Mouse (Mus musculus): ENCODE data around the gene Tnfsf12.
"Not testable (repeated sequence)": the region's sequence is repeated elsewhere in the genome, so short reads cannot be mapped to it uniquely, and the experiment has no call there.

The Tnfsf12 gene

GRCm38 (mm10) chr11:69703814-69704612 is 8.4 kb upstream of the Tnfsf12 start:
- DNase-seq = no peak

GRCm38 (mm10) chr11:69703381-69703780 is 7.7 kb upstream of the Tnfsf12 start:
- DNase-seq = not testable (repeated sequence)

DNA sequence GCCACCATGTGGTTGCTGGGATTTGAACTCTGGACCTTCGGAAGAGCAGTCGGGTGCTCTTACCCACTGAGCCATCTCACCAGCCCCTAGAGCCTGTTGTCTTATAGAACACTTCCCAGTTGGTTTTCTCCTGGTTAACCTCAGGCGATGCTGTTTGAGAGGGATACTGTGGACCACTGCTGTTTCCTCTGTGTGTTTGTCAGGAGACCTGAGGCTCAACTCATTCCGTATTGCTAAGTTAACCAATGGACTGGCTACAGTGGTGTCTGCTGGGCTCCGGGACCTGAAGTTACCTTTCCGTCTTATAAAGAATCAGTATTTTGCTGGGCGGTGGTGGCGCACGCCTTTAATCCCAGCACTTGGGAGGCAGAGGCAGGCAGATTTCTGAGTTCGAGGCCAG is 7.2 kb upstream of the Tnfsf12 start:
- DNase-seq = not testable (repeated sequence)

- no peak for DNase-seq
These were observed 3.9 kb upstream of the Tnfsf12 start for GRCm38 (mm10) chr11:69699595-69699994.

DNA sequence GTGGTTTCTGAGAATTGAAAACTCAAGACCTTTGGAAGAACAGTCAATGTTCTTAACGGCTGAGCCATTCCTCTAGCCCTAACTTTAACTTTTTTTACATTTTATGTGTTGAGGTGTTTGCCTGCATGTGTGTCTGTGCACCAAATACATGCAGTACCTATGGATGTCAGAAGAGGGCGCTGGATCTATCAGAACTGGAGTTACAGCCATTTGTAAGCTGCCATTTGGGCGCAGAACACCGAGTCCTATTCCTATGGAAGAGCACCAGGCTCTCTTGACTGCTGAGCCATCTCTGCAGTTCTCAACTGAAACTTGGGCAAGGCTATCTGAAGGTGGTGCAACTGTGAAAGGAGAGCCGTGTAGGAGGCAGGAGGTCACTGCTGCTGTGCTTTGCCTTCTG is 2.9 kb upstream of the Tnfsf12 start:
- no peak for DNase-seq

DNA sequence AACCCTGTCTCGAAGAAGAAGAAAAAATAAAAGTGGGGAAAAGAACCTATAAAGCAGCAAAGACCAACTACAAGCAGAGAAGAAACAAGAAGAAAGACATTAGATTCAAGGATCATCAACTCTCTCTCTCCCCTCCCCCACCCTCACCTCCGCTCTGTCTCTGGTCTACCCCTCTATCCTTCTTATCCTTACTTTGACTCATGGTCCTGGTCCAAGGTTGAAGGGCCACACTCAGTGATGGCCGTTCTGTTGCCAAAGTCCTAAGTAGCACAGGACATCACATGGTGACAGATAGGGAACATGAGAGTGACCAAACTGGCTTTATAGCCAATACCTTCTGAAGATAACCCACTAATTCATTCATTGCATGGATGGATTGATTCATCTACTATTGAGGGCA is 1.7 kb upstream of the Tnfsf12 start:
- DNase-seq = no peak

DNA sequence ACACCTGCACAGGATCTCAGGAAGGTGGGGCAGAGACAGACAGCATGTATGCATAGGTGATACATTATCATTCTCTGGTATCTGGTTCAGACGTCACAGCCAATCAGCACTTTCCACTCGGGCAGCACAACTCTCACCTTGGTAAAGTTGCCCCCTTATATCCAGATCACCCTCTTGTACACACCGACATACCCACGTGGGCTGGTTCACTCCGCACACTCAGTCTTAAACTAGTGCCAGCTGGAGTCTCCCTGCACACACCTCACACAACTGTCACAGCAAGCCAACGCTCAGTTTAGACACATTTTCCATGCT is 646 bp downstream of the Tnfsf12 start:
- no peak for DNase-seq

DNA sequence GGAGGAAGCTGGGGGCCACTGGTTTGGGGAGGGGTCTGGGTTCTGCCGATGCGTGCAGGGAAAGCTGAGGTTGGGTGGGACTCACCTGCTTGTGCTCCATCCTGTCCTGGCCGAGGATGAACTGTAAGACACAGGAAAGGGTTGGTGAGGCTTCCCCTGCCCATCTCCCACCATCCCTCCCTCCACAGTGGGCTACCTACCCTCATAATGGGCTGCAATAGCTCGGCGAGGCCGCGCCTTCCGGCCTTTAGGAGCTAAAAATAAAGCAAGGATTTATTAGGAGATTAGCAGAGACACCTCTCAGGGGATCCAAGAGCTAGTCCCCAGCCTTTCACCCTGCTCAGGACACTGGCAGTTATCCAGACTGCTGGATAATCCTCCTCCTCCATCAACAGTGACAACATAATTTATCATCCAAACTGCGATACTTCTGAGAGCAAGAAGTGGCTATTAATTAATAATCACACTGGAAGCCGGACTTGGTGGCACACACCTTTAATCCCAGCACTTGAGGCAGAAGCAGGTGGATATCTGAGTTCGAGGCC is 2.2 kb downstream of the Tnfsf12 start:
- no peak for DNase-seq

GRCm38 (mm10) chr11:69692863-69693262 is 2.8 kb downstream of the Tnfsf12 start:
- no peak for DNase-seq

DNA sequence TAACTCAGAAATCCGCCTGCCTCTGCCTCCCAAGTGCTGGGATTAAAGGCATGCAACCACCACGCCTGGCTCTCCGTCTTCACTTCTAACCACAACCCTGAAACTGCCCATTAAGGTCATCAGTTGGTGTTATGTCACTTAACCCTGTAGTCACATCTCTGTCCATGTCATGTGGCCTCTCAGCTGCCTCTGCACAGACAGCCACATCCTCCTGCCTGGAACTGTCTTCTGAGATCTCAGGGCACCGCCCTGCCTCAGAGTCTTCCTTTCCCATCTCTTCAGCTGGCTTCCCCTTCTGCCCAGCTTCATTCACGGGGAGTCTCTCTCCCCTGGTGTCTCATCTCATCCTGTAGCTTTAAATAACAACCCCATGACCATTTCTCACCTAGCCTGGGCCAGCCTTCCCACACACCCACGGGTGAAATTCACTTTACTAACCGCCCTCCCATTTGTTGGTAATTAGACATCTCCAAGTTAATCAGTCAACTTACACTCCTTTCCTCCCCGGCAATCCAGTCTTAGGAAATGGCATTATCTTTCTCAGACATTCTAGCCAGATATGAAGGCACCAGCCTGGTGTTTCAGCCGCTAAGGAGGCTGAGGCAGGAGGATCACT is 3.3 kb downstream of the Tnfsf12 start:
- no peak for DNase-seq

- no peak for DNase-seq
These were observed 5.8 kb downstream of the Tnfsf12 start for GRCm38 (mm10) chr11:69689891-69690290.

DNA sequence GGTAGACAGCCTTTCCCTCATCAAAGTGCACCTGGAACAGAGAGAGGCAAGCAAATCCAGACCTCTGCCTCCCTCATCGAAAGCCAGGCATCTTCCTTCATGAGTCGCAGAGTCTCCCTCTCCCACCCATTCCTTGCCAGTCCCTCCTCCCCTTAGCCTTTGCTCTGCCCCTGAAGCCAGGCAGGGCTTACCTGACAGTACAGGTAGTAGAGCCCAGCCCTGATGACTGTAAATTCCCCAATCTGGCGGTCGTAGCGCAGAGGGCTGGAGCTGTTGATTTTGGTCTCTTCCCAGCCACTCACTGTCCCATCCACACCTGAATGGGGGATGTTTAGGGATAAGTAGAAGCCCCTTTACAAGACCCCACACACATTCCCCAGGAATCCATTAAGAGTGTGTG is 8.6 kb downstream of the Tnfsf12 start:
- DNase-seq = no peak

GRCm38 (mm10) chr11:69686377-69686776 is 9.3 kb downstream of the Tnfsf12 start:
- DNase-seq = no peak

GRCm38 (mm10) chr11:69685526-69686148 is 10.0 kb downstream of the Tnfsf12 start, which contains the start of gene Tnfsf13:
TSS of gene Tnfsf13 (minus strand) at chr11:69685784.
- DNase-seq = no peak

DNA sequence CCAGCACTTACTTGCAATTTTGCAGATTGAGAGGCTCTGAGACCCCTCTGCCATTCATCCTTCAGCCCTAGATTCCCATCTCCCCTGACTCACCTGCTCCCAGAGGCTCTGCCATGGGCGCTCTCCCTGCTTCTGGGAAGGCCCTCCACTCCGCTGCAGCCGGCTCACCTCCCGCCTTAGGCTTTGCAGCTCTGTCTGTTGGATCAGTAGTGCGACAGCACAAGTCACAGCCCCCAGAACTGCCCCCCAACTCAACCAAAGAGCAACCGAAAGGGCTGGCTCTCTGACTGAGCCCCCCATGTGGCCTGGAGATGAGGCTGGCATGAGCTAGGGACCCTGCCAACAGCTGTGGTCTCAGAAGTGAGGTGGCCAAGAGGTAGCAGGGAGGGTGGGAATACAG is 10.7 kb downstream of the Tnfsf12 start:
- no peak for DNase-seq

- no peak for DNase-seq
These were observed 11.4 kb downstream of the Tnfsf12 start for GRCm38 (mm10) chr11:69684128-69684745.

- DNase-seq = no peak
These were observed 12.1 kb downstream of the Tnfsf12 start for GRCm38 (mm10) chr11:69683576-69683975.

DNA sequence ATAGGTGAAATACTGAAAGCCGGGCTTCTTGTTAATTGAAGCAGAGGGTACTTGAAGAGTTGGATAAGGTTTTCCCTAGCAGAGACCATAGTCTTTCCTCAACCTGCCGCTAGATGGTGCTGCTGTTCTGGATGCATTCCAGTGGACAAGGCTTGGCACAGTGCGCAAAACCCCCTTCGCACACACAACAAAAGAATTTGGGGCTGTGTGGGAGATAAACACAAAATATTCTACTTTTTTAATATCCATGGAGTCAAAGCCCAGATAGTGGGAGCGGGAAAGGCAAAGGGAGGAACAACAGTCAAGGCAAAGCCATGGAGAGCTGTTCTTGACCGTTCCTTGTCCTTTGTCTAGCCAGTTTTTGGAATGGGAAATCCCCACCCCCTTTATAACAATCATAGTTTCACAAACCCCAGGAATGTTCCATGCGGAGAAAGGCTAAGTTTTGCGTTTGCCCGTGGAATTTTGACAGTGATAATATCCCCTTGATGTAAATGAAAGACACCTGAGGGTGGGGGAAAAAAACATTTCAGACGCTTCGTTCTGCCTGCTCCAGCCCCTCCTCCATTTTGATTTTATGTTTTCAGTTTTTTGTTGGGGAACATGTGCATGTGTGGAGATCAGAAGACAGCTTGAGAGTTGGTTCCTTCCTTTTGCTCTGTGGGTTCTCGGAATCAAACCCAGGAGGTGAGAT is 12.7 kb downstream of the Tnfsf12 start:
- DNase-seq = peak; percentile 88

- DNase-seq = no peak
These were observed 13.3 kb downstream of the Tnfsf12 start for GRCm38 (mm10) chr11:69682209-69682839.

- peak; percentile 98 for DNase-seq
These were observed 14.1 kb downstream of the Tnfsf12 start, which contains the start of gene Senp3 for GRCm38 (mm10) chr11:69681314-69682208. TSS of gene Senp3 (minus strand) at chr11:69682084.
